Mouse (Mus musculus): ENCODE results near the gene C1ql2. TPM values are rescaled to one million over a fixed set of nuclear protein-coding genes. Genes with fewer than 3 reads are reported as not detected.

C1ql2 gene
- total and polyA plus RNA-seq, 3 experiments, result not detected

GRCm38 (mm10) chr1:120342371-120342821 is 2.0 kb downstream of the C1ql2 start:
- no peak overlapping the region for H3K27ac ChIP-seq (ENCODE audit: control insufficient read depth, low read depth, low read length)
- H3K36me3 ChIP-seq (ENCODE audit: control insufficient read depth in 1 of 2, insufficient read depth in 2 of 2, low read length in 2 of 2), result no peaks in the 10 kb centered on the region
- no peaks in the 10 kb centered on the region for H3K27me3 ChIP-seq (ENCODE audit: control insufficient read depth in 1 of 2, insufficient read depth in 2 of 2, low read length in 2 of 2)
- no peaks in the 10 kb centered on the region for H3K9me3 ChIP-seq (replicated peaks; ENCODE audit: insufficient read depth, low read length)
- no peak overlapping the region for H3K9ac ChIP-seq (ENCODE audit: control insufficient read depth, low read depth, low read length, poor library complexity, severe bottlenecking)
- TF ChIP-seq ZKSCAN1 (IDR thresholded peaks at IDR 0.05; ENCODE audit: low read depth, low read length) (no peak), RAD21 (IDR thresholded peaks at IDR 0.05; ENCODE audit: low read depth, low read length) (no peak), CHD2 (IDR thresholded peaks at IDR 0.05; ENCODE audit: low read length) (no peak), MXI1 (IDR thresholded peaks at IDR 0.05; ENCODE audit: low read depth, low read length) (no peak), HCFC1 (IDR thresholded peaks at IDR 0.05; ENCODE audit: low read depth, low read length) (no peak), CTCF (IDR thresholded peaks at IDR 0.05 in 2 of 3, conservative IDR thresholded peaks at IDR 0.05 in 1 of 3; ENCODE audit: control insufficient read depth in 1 of 3, insufficient read depth in 1 of 3, low read depth in 2 of 3, low read length in 3 of 3, poor library complexity in 1 of 3, severe bottlenecking in 1 of 3) (no peak), MAZ (IDR thresholded peaks at IDR 0.05; ENCODE audit: low read depth, low read length) (no peak), MAFK (IDR thresholded peaks at IDR 0.05; ENCODE audit: borderline replicate concordance, low read depth, low read length) (no peak), GATA1 (IDR thresholded peaks at IDR 0.05; ENCODE audit: low read depth, low read length) (no peak), ETS1 (IDR thresholded peaks at IDR 0.05; ENCODE audit: low read depth, low read length) (no peak), E2F4 (IDR thresholded peaks at IDR 0.05; ENCODE audit: borderline replicate concordance, low read depth, low read length) (no peak), USF2 (IDR thresholded peaks at IDR 0.05; ENCODE audit: borderline replicate concordance in 1 of 2, insufficient read depth in 1 of 2, low read depth in 1 of 2, low read length in 2 of 2) (no peak), SMC3 (IDR thresholded peaks at IDR 0.05; ENCODE audit: low read depth, low read length) (no peak)
- H3K4me1 ChIP-seq (ENCODE audit: control insufficient read depth in 1 of 2, insufficient read depth in 2 of 2, low read length in 2 of 2), result no peaks in the 10 kb centered on the region
- H3K79me2 ChIP-seq (ENCODE audit: control insufficient read depth, insufficient read depth, low read length, poor library complexity), result no peaks in the 10 kb centered on the region
- no peak for DNase-seq (ENCODE audit: low read depth, low spot score)
- H3K4me3 ChIP-seq (ENCODE audit: control insufficient read depth in 1 of 2, insufficient read depth in 1 of 2, low read depth in 2 of 2, low read length in 2 of 2), result no peak overlapping the region

- no peak overlapping the region for H3K9ac ChIP-seq (ENCODE audit: control insufficient read depth, low read depth, low read length, poor library complexity, severe bottlenecking)
- no peak overlapping the region for H3K27ac ChIP-seq (ENCODE audit: control insufficient read depth, low read depth, low read length)
- H3K4me3 ChIP-seq (ENCODE audit: control insufficient read depth in 1 of 2, insufficient read depth in 1 of 2, low read depth in 2 of 2, low read length in 2 of 2), result no peak overlapping the region
- DNase-seq (ENCODE audit: low read depth, low spot score), result no peak
- H3K79me2 ChIP-seq (ENCODE audit: control insufficient read depth, insufficient read depth, low read length, poor library complexity), result no peaks in the 10 kb centered on the region
- H3K36me3 ChIP-seq (ENCODE audit: control insufficient read depth in 1 of 2, insufficient read depth in 2 of 2, low read length in 2 of 2), result no peaks in the 10 kb centered on the region
- no peaks in the 10 kb centered on the region for H3K27me3 ChIP-seq (ENCODE audit: control insufficient read depth in 1 of 2, insufficient read depth in 2 of 2, low read length in 2 of 2)
- TF ChIP-seq KAT2A (conservative IDR thresholded peaks at IDR 0.05; ENCODE audit: low read depth, low read length) (no peak), MAFK (IDR thresholded peaks at IDR 0.05; ENCODE audit: borderline replicate concordance, low read depth, low read length) (no peak), NRF1 (IDR thresholded peaks at IDR 0.05; ENCODE audit: insufficient read depth, low read depth, low read length, poor library complexity, severe bottlenecking) (no peak)
- no peaks in the 10 kb centered on the region for H3K9me3 ChIP-seq (replicated peaks; ENCODE audit: insufficient read depth, low read length)
- H3K4me1 ChIP-seq (ENCODE audit: control insufficient read depth in 1 of 2, insufficient read depth in 2 of 2, low read length in 2 of 2), result no peaks in the 10 kb centered on the region
Measured at GRCm38 (mm10) chr1:120345001-120345400, 4.6 kb downstream of the C1ql2 start.

DNA sequence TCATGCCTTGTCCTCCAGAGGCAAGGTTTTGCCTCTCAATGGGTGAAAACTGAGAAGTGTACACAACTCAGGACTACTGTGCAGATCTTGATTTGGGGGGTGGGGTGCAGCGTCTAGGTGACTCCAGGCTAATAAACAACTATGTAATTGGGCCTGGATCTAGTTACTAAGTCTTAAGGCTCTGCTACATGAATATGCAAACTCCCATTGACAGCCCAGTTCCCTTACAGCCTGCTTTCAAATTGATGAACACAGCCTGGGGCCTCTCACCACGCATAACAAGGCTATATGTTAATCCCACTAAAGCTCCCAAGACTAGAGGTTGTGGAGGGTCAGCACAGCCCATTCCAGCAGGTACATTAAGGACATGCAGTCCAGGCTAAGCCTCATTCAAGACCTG is 14.0 kb downstream of the C1ql2 start:
- H3K4me1 ChIP-seq (ENCODE audit: control insufficient read depth in 1 of 2, insufficient read depth in 2 of 2, low read length in 2 of 2), result no peaks in the 10 kb centered on the region
- H3K9me3 ChIP-seq (replicated peaks; ENCODE audit: insufficient read depth, low read length), result no peaks in the 10 kb centered on the region
- no peaks in the 10 kb centered on the region for H3K36me3 ChIP-seq (ENCODE audit: control insufficient read depth in 1 of 2, insufficient read depth in 2 of 2, low read length in 2 of 2)
- no peak for DNase-seq (ENCODE audit: low read depth, low spot score)
- no peaks in the 10 kb centered on the region for H3K27me3 ChIP-seq (ENCODE audit: control insufficient read depth in 1 of 2, insufficient read depth in 2 of 2, low read length in 2 of 2)
- no peak overlapping the region for H3K27ac ChIP-seq (ENCODE audit: control insufficient read depth, low read depth, low read length)
- no peak overlapping the region for H3K9ac ChIP-seq (ENCODE audit: control insufficient read depth, low read depth, low read length, poor library complexity, severe bottlenecking)
- no peak for TF ChIP-seq TCF12 (IDR thresholded peaks at IDR 0.05; ENCODE audit: low read depth, low read length)
- TF ChIP-seq MYC (IDR thresholded peaks at IDR 0.05; ENCODE audit: low read depth, low read length), result no peak
- no peak for TF ChIP-seq MAZ (IDR thresholded peaks at IDR 0.05; ENCODE audit: low read depth, low read length)
- TF ChIP-seq SMC3 (IDR thresholded peaks at IDR 0.05; ENCODE audit: low read depth, low read length), result no peak
- TF ChIP-seq E2F4 (IDR thresholded peaks at IDR 0.05; ENCODE audit: borderline replicate concordance, low read depth, low read length), result no peak
- TF ChIP-seq POLR2AphosphoS2 (IDR thresholded peaks at IDR 0.05; ENCODE audit: low read length), result no peak
- TF ChIP-seq MEF2A (IDR thresholded peaks at IDR 0.05; ENCODE audit: extremely low read depth, insufficient replicate concordance, low read depth, low read length, poor library complexity, severe bottlenecking), result no peak
- TF ChIP-seq NELFE (IDR thresholded peaks at IDR 0.05; ENCODE audit: low read depth, low read length), result no peak
- TF ChIP-seq HCFC1 (IDR thresholded peaks at IDR 0.05; ENCODE audit: low read depth, low read length), result no peak
- TF ChIP-seq ETS1 (IDR thresholded peaks at IDR 0.05; ENCODE audit: low read depth, low read length), result no peak
- H3K4me3 ChIP-seq (ENCODE audit: control insufficient read depth in 1 of 2, insufficient read depth in 1 of 2, low read depth in 2 of 2, low read length in 2 of 2), result no peak overlapping the region
- H3K79me2 ChIP-seq (ENCODE audit: control insufficient read depth, insufficient read depth, low read length, poor library complexity), result no peaks in the 10 kb centered on the region
